Mouse (Mus musculus) MEL (cell line): Measurements from ENCODE around the gene Hoxa3. TPM values are rescaled to one million over a fixed set of nuclear protein-coding genes. Genes with fewer than 3 reads are reported as not detected.

ENCODE experiments used
- DNase-seq: peaks from one replicate; pipeline ENCODE4 v3.0.0; 2011; ENCODE audit warnings: low read depth, low spot score
- H3K27ac ChIP-seq: 2 replicates; pipeline ENCODE4 v1.5.1; 2012; ENCODE audit warnings: low read depth, mild to moderate bottlenecking, control low read depth, low read length, moderate library complexity; ENCODE audit not compliant: control insufficient read depth
- H3K27me3 ChIP-seq, 2 experiments: fragments of 150-350 bp in 1 of 2; sonication (generic) in 1 of 2; 2 replicates each; pipeline ENCODE4 v1.6.1; 2012; ENCODE audit warnings: low read length in 2 of 2, mild to moderate bottlenecking in 2 of 2, improper control_type of control experiment in 1 of 2, moderate library complexity in 1 of 2; ENCODE audit not compliant: insufficient read depth in 2 of 2, control insufficient read depth in 1 of 2
- H3K36me3 ChIP-seq, 2 experiments: 2 replicates each; pipeline ENCODE4 v1.6.1; 2012 to 2014; ENCODE audit warnings: low read length in 2 of 2, improper control_type of control experiment in 1 of 2, inconsistent platforms in 1 of 2, mild to moderate bottlenecking in 1 of 2; ENCODE audit not compliant: insufficient read depth in 2 of 2, control insufficient read depth in 1 of 2
- H3K4me1 ChIP-seq, 2 experiments: fragments of 150-350 bp in 1 of 2; sonication (generic) in 1 of 2; 2 replicates each; pipeline ENCODE4 v1.6.1; 2012; ENCODE audit warnings: low read length in 2 of 2, improper control_type of control experiment in 1 of 2, mild to moderate bottlenecking in 1 of 2; ENCODE audit not compliant: insufficient read depth in 2 of 2, control insufficient read depth in 1 of 2
- H3K4me3 ChIP-seq, 2 experiments: fragments of 150-350 bp in 1 of 2; sonication (generic) in 1 of 2; 2 replicates each; pipeline ENCODE4 v1.5.1; 2012; ENCODE audit warnings: low read depth in 2 of 2, low read length in 2 of 2, mild to moderate bottlenecking in 2 of 2, moderate library complexity in 2 of 2, control low read depth in 1 of 2, improper control_type of control experiment in 1 of 2; ENCODE audit not compliant: control insufficient read depth in 1 of 2, insufficient read depth in 1 of 2
- H3K79me2 ChIP-seq: 2 replicates; pipeline ENCODE4 v1.6.1; 2012; ENCODE audit warnings: mild to moderate bottlenecking, low read length, moderate library complexity; ENCODE audit not compliant: control insufficient read depth, poor library complexity, insufficient read depth
- H3K9ac ChIP-seq: 2 replicates; pipeline ENCODE4 v1.6.1; 2012; ENCODE audit warnings: low read depth, mild to moderate bottlenecking, control low read depth, low read length, moderate library complexity; ENCODE audit not compliant: control insufficient read depth, poor library complexity, severe bottlenecking
- H3K9me3 ChIP-seq: fragments of 150-350 bp; sonication (generic); replicated peaks from 2 replicates; pipeline ENCODE4 v1.6.1; 2012; ENCODE audit warnings: mild to moderate bottlenecking, low read length, improper control_type of control experiment, moderate library complexity; ENCODE audit not compliant: insufficient read depth
- CHD1 ChIP-seq: IDR thresholded peaks from 2 replicates; pipeline ENCODE4 v1.6.1; 2012; ENCODE audit warnings: low read depth, mild to moderate bottlenecking, inconsistent platforms, low read length, improper control_type of control experiment
- CHD2 ChIP-seq: IDR thresholded peaks from 2 replicates; pipeline ENCODE4 v1.6.1; 2011; ENCODE audit warnings: low read length, improper control_type of control experiment
- E2F4 ChIP-seq: IDR thresholded peaks from 2 replicates; pipeline ENCODE4 v1.6.1; 2011; ENCODE audit warnings: low read depth, low read length, improper control_type of control experiment, borderline replicate concordance
- EP300 ChIP-seq, 2 experiments: IDR thresholded peaks; 2 replicates each; pipeline ENCODE4 v1.6.1; 2011; ENCODE audit warnings: improper control_type of control experiment in 2 of 2, low read length in 2 of 2, low read depth in 1 of 2, mild to moderate bottlenecking in 1 of 2
- GATA1 ChIP-seq: IDR thresholded peaks from 2 replicates; pipeline ENCODE4 v1.6.1; 2011; ENCODE audit warnings: low read depth, low read length, improper control_type of control experiment
- HCFC1 ChIP-seq: IDR thresholded peaks from 2 replicates; pipeline ENCODE4 v1.6.1; 2012; ENCODE audit warnings: low read depth, mild to moderate bottlenecking, inconsistent platforms, low read length, improper control_type of control experiment, moderate library complexity
- JUND ChIP-seq: IDR thresholded peaks from 2 replicates; pipeline ENCODE4 v1.6.1; 2011; ENCODE audit warnings: low read depth, mild to moderate bottlenecking, improper control_type of control experiment, low read length
- KAT2A ChIP-seq: conservative IDR thresholded peaks from 2 replicates; pipeline ENCODE4 v1.6.1; 2012; ENCODE audit warnings: low read depth, low read length, improper control_type of control experiment, inconsistent platforms
- MAZ ChIP-seq: IDR thresholded peaks from 2 replicates; pipeline ENCODE4 v1.6.1; 2012; ENCODE audit warnings: low read depth, mild to moderate bottlenecking, inconsistent platforms, low read length, improper control_type of control experiment
- NELFE ChIP-seq: IDR thresholded peaks from 2 replicates; pipeline ENCODE4 v1.6.1; 2011; ENCODE audit warnings: low read depth, low read length, improper control_type of control experiment
- NRF1 ChIP-seq: IDR thresholded peaks from 2 replicates; pipeline ENCODE4 v1.6.1; 2014; ENCODE audit warnings: low read depth, mild to moderate bottlenecking, inconsistent platforms, low read length, improper control_type of control experiment, moderate library complexity; ENCODE audit not compliant: poor library complexity, insufficient read depth, severe bottlenecking
- RCOR1 ChIP-seq: IDR thresholded peaks from 2 replicates; pipeline ENCODE4 v1.6.1; 2012; ENCODE audit warnings: low read depth, mild to moderate bottlenecking, inconsistent platforms, low read length, improper control_type of control experiment
- SIN3A ChIP-seq: IDR thresholded peaks from 2 replicates; pipeline ENCODE4 v1.6.1; 2012; ENCODE audit warnings: low read length, improper control_type of control experiment, inconsistent platforms
- TCF12 ChIP-seq: IDR thresholded peaks from 2 replicates; pipeline ENCODE4 v1.6.1; 2014; ENCODE audit warnings: low read depth, mild to moderate bottlenecking, inconsistent platforms, low read length, improper control_type of control experiment, moderate library complexity
- USF1 ChIP-seq: IDR thresholded peaks from 2 replicates; pipeline ENCODE4 v1.6.1; 2014; ENCODE audit warnings: low read depth, mild to moderate bottlenecking, inconsistent platforms, low read length, improper control_type of control experiment, moderate library complexity
- ZC3H11A ChIP-seq: IDR thresholded peaks from 2 replicates; pipeline ENCODE4 v1.6.1; 2012; ENCODE audit warnings: low read depth, mild to moderate bottlenecking, inconsistent platforms, low read length, improper control_type of control experiment
- ZKSCAN1 ChIP-seq: IDR thresholded peaks from 2 replicates; pipeline ENCODE4 v1.6.1; 2012; ENCODE audit warnings: low read depth, mild to moderate bottlenecking, inconsistent platforms, low read length, improper control_type of control experiment, moderate library complexity
- ZMIZ1 ChIP-seq: IDR thresholded peaks from 2 replicates; pipeline ENCODE4 v1.6.1; 2012; ENCODE audit warnings: low read depth, mild to moderate bottlenecking, inconsistent platforms, low read length, improper control_type of control experiment, moderate library complexity
- polyA plus RNA-seq, 2 experiments: library from polyadenylated mRNA; stranded (reverse) in 1 of 2; unstranded in 1 of 2; fragments of >175 nt in 1 of 2; fragments of >200 nt in 1 of 2; gene quantifications; 2 replicates each; pipeline versions ENCODE4 v1.2.1 to v1.2.4; 2012; ENCODE audit warnings: low replicate concordance in 2 of 2, low read depth in 1 of 2; ENCODE audit not compliant: insufficient read length in 2 of 2, insufficient read depth in 1 of 2, missing spikeins in 1 of 2
- total RNA-seq: library from RNA; depleted of rRNA; stranded (reverse); fragments of 300-350 nt; gene quantifications from 2 replicates; pipeline ENCODE4 v1.2.3, GENCODE M21; 2012

Gene Hoxa3
- total and polyA plus RNA-seq, 3 experiments = not detected

GRCm38 (mm10) chr6:52228475-52229465, 15.6 kb upstream of the Hoxa3 start:
- no peaks in the 10 kb centered on the region for H3K27me3 ChIP-seq
- no peak for DNase-seq
- H3K9ac ChIP-seq = no peak overlapping the region
- H3K4me1 ChIP-seq = no peaks in the 10 kb centered on the region
- TF ChIP-seq EP300 (IDR thresholded peaks at IDR 0.05; ENCODE audit: low read depth in 1 of 2, low read length in 2 of 2) (no peak), JUND (no peak), HCFC1 (no peak), ZMIZ1 (no peak), NRF1 (no peak), SIN3A (no peak), NELFE (no peak), MAZ (no peak), USF1 (no peak), CHD1 (no peak), E2F4 (no peak), KAT2A (no peak), GATA1 (no peak), TCF12 (no peak), ZC3H11A (no peak), CHD2 (no peak), ZKSCAN1 (no peak), RCOR1 (no peak)
- H3K27ac ChIP-seq = no peak overlapping the region
- H3K79me2 ChIP-seq = no peaks in the 10 kb centered on the region
- no peaks in the 10 kb centered on the region for H3K9me3 ChIP-seq
- H3K36me3 ChIP-seq = no peaks in the 10 kb centered on the region
- no peak overlapping the region for H3K4me3 ChIP-seq
